Mouse (Mus musculus): Measurements from ENCODE around the gene Atp6v1e1. TPM values are rescaled to one million over a fixed set of nuclear protein-coding genes. Genes with fewer than 3 reads are reported as not detected.

Gene Atp6v1e1
- polyA plus RNA-seq, 1 experiment from 2014 or later = 123 TPM

GRCm38 (mm10) chr6:120788904-120789303 is 33.7 kb downstream of the Atp6v1e1 start:
- no peak overlapping the region for H3K4me2 ChIP-seq
- H3K36me3 ChIP-seq = peaks cover 22% of the 10 kb centered on the region
- no peak overlapping the region for H3K4me3 ChIP-seq
- H3K4me1 ChIP-seq = peaks cover 4% of the 10 kb centered on the region; the same call in 1 of the 2 replicates
- no peak overlapping the region for H3K9ac ChIP-seq
- ATAC-seq (ENCODE audit: insufficient number of reproducible peaks, low FRiP score, low TSS enrichment, low read depth) = no peak
- H3K27me3 ChIP-seq = no peaks in the 10 kb centered on the region
- H3K27ac ChIP-seq = no peak overlapping the region
- H3K9me3 ChIP-seq = no peaks in the 10 kb centered on the region

GRCm38 (mm10) chr6:120788068-120788607 is 34.5 kb downstream of the Atp6v1e1 start:
- Histone ChIP-seq H3K4me3 (no peak overlapping the region), H3K36me3 (peaks cover 14% of the 10 kb centered on the region), H3K4me2 (no peak overlapping the region), H3K4me1 (peaks cover 4% of the 10 kb centered on the region; the same call in 1 of the 2 replicates), H3K27me3 (no peaks in the 10 kb centered on the region), H3K27ac (no peak overlapping the region), H3K9me3 (no peaks in the 10 kb centered on the region), H3K9ac (no peak overlapping the region)
- no peak for ATAC-seq (ENCODE audit: insufficient number of reproducible peaks, low FRiP score, low TSS enrichment, low read depth)
- 62% methylated on average over 5 of the region's 5 CpGs for WGBS

GRCm38 (mm10) chr6:120784351-120784750 is 38.2 kb downstream of the Atp6v1e1 start:
- 52% methylated on average over 7 of the region's 7 CpGs for WGBS
- no peaks in the 10 kb centered on the region for H3K36me3 ChIP-seq
- no peaks in the 10 kb centered on the region for H3K27me3 ChIP-seq
- no peak overlapping the region for H3K4me3 ChIP-seq
- H3K27ac ChIP-seq = no peak overlapping the region
- H3K4me1 ChIP-seq = no peaks in the 10 kb centered on the region
- no peak overlapping the region for H3K9ac ChIP-seq
- H3K4me2 ChIP-seq = no peak overlapping the region
- ATAC-seq (ENCODE audit: insufficient number of reproducible peaks, low FRiP score, low TSS enrichment, low read depth) = no peak
- H3K9me3 ChIP-seq = no peaks in the 10 kb centered on the region

GRCm38 (mm10) chr6:120782948-120783347 is 39.6 kb downstream of the Atp6v1e1 start:
- no peak overlapping the region for H3K9ac ChIP-seq
- H3K36me3 ChIP-seq = no peaks in the 10 kb centered on the region

GRCm38 (mm10) chr6:120778226-120778625 is 44.4 kb downstream of the Atp6v1e1 start:
- 54% methylated on average over 3 of the region's 3 CpGs for WGBS
- H3K4me2 ChIP-seq = no peak overlapping the region
- no peak for ATAC-seq (ENCODE audit: insufficient number of reproducible peaks, low FRiP score, low TSS enrichment, low read depth)

More at GRCm38 (mm10) chr6:120782948-120783347, 39.6 kb downstream of the Atp6v1e1 start:
- Histone ChIP-seq H3K9me3 (no peaks in the 10 kb centered on the region), H3K4me3 (no peak overlapping the region), H3K4me2 (no peak overlapping the region), H3K27ac (no peak overlapping the region), H3K4me1 (0 out of 2 replicates have a peak, but pooled peaks cover 4% of the 10 kb centered on the region), H3K27me3 (no peaks in the 10 kb centered on the region)
- ATAC-seq (ENCODE audit: insufficient number of reproducible peaks, low FRiP score, low TSS enrichment, low read depth) = no peak
- 88% methylated on average over 2 of the region's 2 CpGs for WGBS

GRCm38 (mm10) chr6:120777533-120777932 is 45.1 kb downstream of the Atp6v1e1 start:
- ATAC-seq (ENCODE audit: insufficient number of reproducible peaks, low FRiP score, low TSS enrichment, low read depth) = peak; percentile 37; the same call in 1 of the 2 replicates
- H3K36me3 ChIP-seq = no peaks in the 10 kb centered on the region
- 80% methylated on average over 9 of the region's 9 CpGs for WGBS

More at GRCm38 (mm10) chr6:120778226-120778625, 44.4 kb downstream of the Atp6v1e1 start:
- H3K9me3 ChIP-seq = no peaks in the 10 kb centered on the region
- H3K9ac ChIP-seq = no peak overlapping the region
- 0 out of 2 replicates have a peak overlapping the region, but pooled peaks have one; percentile 22 for H3K27ac ChIP-seq
- no peaks in the 10 kb centered on the region for H3K27me3 ChIP-seq
- H3K4me3 ChIP-seq = no peak overlapping the region
- 0 out of 2 replicates have a peak, but pooled peaks cover 7% of the 10 kb centered on the region for H3K4me1 ChIP-seq
- H3K36me3 ChIP-seq = no peaks in the 10 kb centered on the region

GRCm38 (mm10) chr6:120776286-120776685 is 46.3 kb downstream of the Atp6v1e1 start:
- Histone ChIP-seq H3K9me3 (no peaks in the 10 kb centered on the region), H3K36me3 (no peaks in the 10 kb centered on the region), H3K9ac (no peak overlapping the region), H3K27ac (no peak overlapping the region), H3K4me2 (no peak overlapping the region), H3K4me3 (no peak overlapping the region), H3K27me3 (no peaks in the 10 kb centered on the region), H3K4me1 (0 out of 2 replicates have a peak, but pooled peaks cover 7% of the 10 kb centered on the region)
- no peak for ATAC-seq (ENCODE audit: insufficient number of reproducible peaks, low FRiP score, low TSS enrichment, low read depth)
- 85% methylated on average over 3 of the region's 3 CpGs for WGBS

More at GRCm38 (mm10) chr6:120777533-120777932, 45.1 kb downstream of the Atp6v1e1 start:
- Histone ChIP-seq H3K27me3 (no peaks in the 10 kb centered on the region), H3K9ac (no peak overlapping the region), H3K9me3 (no peaks in the 10 kb centered on the region), H3K27ac (no peak overlapping the region), H3K4me2 (no peak overlapping the region), H3K4me1 (0 out of 2 replicates have a peak, but pooled peaks cover 7% of the 10 kb centered on the region), H3K4me3 (no peak overlapping the region)

- H3K9me3 ChIP-seq = no peaks in the 10 kb centered on the region
- no peak for ATAC-seq (ENCODE audit: insufficient number of reproducible peaks, low FRiP score, low TSS enrichment, low read depth)
- H3K27ac ChIP-seq = no peak overlapping the region
- 77% methylated on average over 6 of the region's 6 CpGs for WGBS
- H3K36me3 ChIP-seq = no peaks in the 10 kb centered on the region
- no peaks in the 10 kb centered on the region for H3K27me3 ChIP-seq
- H3K4me2 ChIP-seq = no peak overlapping the region
- 0 out of 2 replicates have a peak, but pooled peaks cover 7% of the 10 kb centered on the region for H3K4me1 ChIP-seq
- no peak overlapping the region for H3K9ac ChIP-seq
- H3K4me3 ChIP-seq = no peak overlapping the region
Measured at GRCm38 (mm10) chr6:120773763-120774162, 48.8 kb downstream of the Atp6v1e1 start.

- H3K27me3 ChIP-seq = no peaks in the 10 kb centered on the region
- H3K9ac ChIP-seq = no peak within 1 kb of the TSS
- H3K4me2 ChIP-seq = no peak within 1 kb of the TSS
- H3K4me3 ChIP-seq = no peak within 1 kb of the TSS
- H3K9me3 ChIP-seq = no peaks in the 10 kb centered on the region
- 78% methylated on average over 5 of the region's 5 CpGs for WGBS
- H3K36me3 ChIP-seq = no peaks in the 10 kb centered on the region
- H3K4me1 ChIP-seq = 0 out of 2 replicates have a peak, but pooled peaks cover 6% of the 10 kb centered on the region
- ATAC-seq (ENCODE audit: insufficient number of reproducible peaks, low FRiP score, low TSS enrichment, low read depth) = no peak
- no peak within 1 kb of the TSS for H3K27ac ChIP-seq
Measured at GRCm38 (mm10) chr6:120773149-120773628, 49.4 kb downstream of the Atp6v1e1 start, which contains the start of gene Slc25a18. Gene Slc25a18, plus strand, starts transcription at chr6:120773578.

GRCm38 (mm10) chr6:120772025-120772424 is 50.6 kb downstream of the Atp6v1e1 start:
- Histone ChIP-seq H3K4me3 (no peak overlapping the region), H3K36me3 (no peaks in the 10 kb centered on the region), H3K9ac (no peak overlapping the region), H3K27ac (no peak overlapping the region), H3K9me3 (no peaks in the 10 kb centered on the region), H3K27me3 (no peaks in the 10 kb centered on the region), H3K4me2 (no peak overlapping the region), H3K4me1 (no peaks in the 10 kb centered on the region)
- ATAC-seq (ENCODE audit: insufficient number of reproducible peaks, low FRiP score, low TSS enrichment, low read depth) = no peak

GRCm38 (mm10) chr6:120771366-120771765 is 51.2 kb downstream of the Atp6v1e1 start:
- no peak overlapping the region for H3K4me3 ChIP-seq
- H3K9me3 ChIP-seq = no peaks in the 10 kb centered on the region
- no peaks in the 10 kb centered on the region for H3K4me1 ChIP-seq
- H3K9ac ChIP-seq = no peak overlapping the region
- peaks cover 2% of the 10 kb centered on the region; the same call in 1 of the 2 replicates for H3K36me3 ChIP-seq
- H3K27ac ChIP-seq = no peak overlapping the region
- H3K4me2 ChIP-seq = no peak overlapping the region
- ATAC-seq (ENCODE audit: insufficient number of reproducible peaks, low FRiP score, low TSS enrichment, low read depth) = no peak
- WGBS = 76% methylated on average over 1 of the region's 1 CpGs
- no peaks in the 10 kb centered on the region for H3K27me3 ChIP-seq

- no peak overlapping the region for H3K4me3 ChIP-seq
- H3K4me1 ChIP-seq = no peaks in the 10 kb centered on the region
- peaks cover 5% of the 10 kb centered on the region; the same call in 1 of the 2 replicates for H3K36me3 ChIP-seq
- 83% methylated on average over 1 of the region's 1 CpGs for WGBS
- no peaks in the 10 kb centered on the region for H3K27me3 ChIP-seq
- H3K4me2 ChIP-seq = no peak overlapping the region
- ATAC-seq (ENCODE audit: insufficient number of reproducible peaks, low FRiP score, low TSS enrichment, low read depth) = no peak
- no peak overlapping the region for H3K27ac ChIP-seq
- no peaks in the 10 kb centered on the region for H3K9me3 ChIP-seq
- H3K9ac ChIP-seq = no peak overlapping the region
Measured at GRCm38 (mm10) chr6:120769972-120770371, 52.6 kb downstream of the Atp6v1e1 start.
